Mouse (Mus musculus): Measurements from ENCODE around the gene Gm5767.
"Not testable (repeated sequence)": the region's sequence is repeated elsewhere in the genome, so short reads cannot be mapped to it uniquely, and the experiment has no call there.

Gene Gm5767

GRCm38 (mm10) chr16:8711998-8712397 lies 31.4 kb downstream of the Gm5767 start:
- no peak for DNase-seq (ENCODE audit: low spot score in 2 of 2)

GRCm38 (mm10) chr16:8714851-8715250 lies 34.3 kb downstream of the Gm5767 start:
- DNase-seq (ENCODE audit: low spot score in 2 of 2): no peak

- DNase-seq (ENCODE audit: low spot score in 2 of 2): no peak
Observed at GRCm38 (mm10) chr16:8715513-8716080, 35.0 kb downstream of the Gm5767 start.

- no peak for DNase-seq (ENCODE audit: low spot score in 2 of 2)
Observed at GRCm38 (mm10) chr16:8716300-8716699, 35.7 kb downstream of the Gm5767 start.

- no peak for DNase-seq (ENCODE audit: low spot score in 2 of 2)
Observed at GRCm38 (mm10) chr16:8717744-8718143, 37.2 kb downstream of the Gm5767 start.

GRCm38 (mm10) chr16:8720447-8720846 lies 39.9 kb downstream of the Gm5767 start:
- DNase-seq (ENCODE audit: low spot score in 2 of 2): no peak

- no peak for DNase-seq (ENCODE audit: low spot score in 2 of 2)
Observed at GRCm38 (mm10) chr16:8724031-8724430, 43.5 kb downstream of the Gm5767 start.

GRCm38 (mm10) chr16:8725807-8726206 lies 45.2 kb downstream of the Gm5767 start:
- no peak for DNase-seq (ENCODE audit: low spot score in 2 of 2)

- DNase-seq (ENCODE audit: low spot score in 2 of 2): no peak
Observed at GRCm38 (mm10) chr16:8728111-8728748, 47.7 kb downstream of the Gm5767 start.

GRCm38 (mm10) chr16:8731630-8732029 lies 51.1 kb downstream of the Gm5767 start:
- DNase-seq (ENCODE audit: low spot score in 2 of 2): no peak

GRCm38 (mm10) chr16:8732450-8732849 lies 51.9 kb downstream of the Gm5767 start:
- not testable (repeated sequence) for DNase-seq (ENCODE audit: low spot score in 2 of 2)

Measured in cerebellum, postnatal 4 days (tissue).